Mouse (Mus musculus) CH12.LX (cell line): Measurements from ENCODE around the gene Cfi. TPM values are rescaled to one million over a fixed set of nuclear protein-coding genes. Genes with fewer than 3 reads are reported as not detected.

Experiments used
- DNase-seq: peaks from one replicate; pipeline ENCODE4 v3.0.0-alpha.2; 2013; ENCODE audit errors: extremely low read depth
- H3K27ac ChIP-seq: 2 replicates; pipeline ENCODE4 v1.5.1; 2012; ENCODE audit warnings: low read depth, mild to moderate bottlenecking, control low read depth, moderate library complexity; ENCODE audit not compliant: insufficient read depth
- H3K27me3 ChIP-seq: replicated peaks from 2 replicates; pipeline ENCODE3; 2012; ENCODE audit warnings: inconsistent platforms
- H3K36me3 ChIP-seq, 2 experiments: replicated peaks in 1 of 2; 2 replicates each; pipeline versions ENCODE3 to v1.6.1; 2012; ENCODE audit warnings: inconsistent platforms in 1 of 2, low read length in 1 of 2, mild to moderate bottlenecking in 1 of 2, mixed read lengths in 1 of 2, moderate library complexity in 1 of 2; ENCODE audit not compliant: control insufficient read depth in 1 of 2, insufficient read depth in 1 of 2
- H3K4me1 ChIP-seq, 2 experiments: 2 replicates each; pipeline ENCODE4 v1.6.1; 2012; ENCODE audit warnings: inconsistent platforms in 1 of 2, moderate library complexity in 1 of 2; ENCODE audit not compliant: insufficient read depth in 2 of 2, control insufficient read depth in 1 of 2
- H3K4me2 ChIP-seq: 2 replicates; pipeline ENCODE4 v1.6.1; 2012; ENCODE audit warnings: low read depth, mild to moderate bottlenecking, control low read depth; ENCODE audit not compliant: poor library complexity, insufficient read depth, severe bottlenecking
- H3K4me3 ChIP-seq, 3 experiments: fragments of 150-350 bp in 1 of 3; sonication (generic) in 1 of 3; replicated peaks in 1 of 3; 2 replicates each; pipeline versions ENCODE3 to v1.5.1; 2011 to 2012; ENCODE audit warnings: low read depth in 2 of 3, low read length in 2 of 3, mild to moderate bottlenecking in 2 of 3, moderate library complexity in 2 of 3, control low read depth in 1 of 3, improper control_type of control experiment in 1 of 3, inconsistent platforms in 1 of 3, mixed read lengths in 1 of 3; ENCODE audit not compliant: poor library complexity in 1 of 3
- H3K79me2 ChIP-seq: replicated peaks from 2 replicates; pipeline ENCODE4 v1.6.1; 2012; ENCODE audit warnings: mild to moderate bottlenecking, moderate library complexity; ENCODE audit not compliant: control insufficient read depth, poor library complexity, insufficient read depth, severe bottlenecking; ENCODE audit errors: extremely low read depth
- H3K9ac ChIP-seq: 2 replicates; pipeline ENCODE4 v1.6.1; 2012; ENCODE audit warnings: low read depth, mild to moderate bottlenecking, control low read depth, moderate library complexity; ENCODE audit not compliant: insufficient read depth
- H3K9me3 ChIP-seq: replicated peaks from 2 replicates; pipeline ENCODE3; 2012; ENCODE audit warnings: low read length, inconsistent platforms, mixed read lengths
- CHD2 ChIP-seq: IDR thresholded peaks from 2 replicates; pipeline ENCODE4 v1.6.1; 2011; ENCODE audit warnings: low read length, improper control_type of control experiment
- EP300 ChIP-seq: IDR thresholded peaks from 2 replicates; pipeline ENCODE4 v1.6.1; 2011; ENCODE audit warnings: low read length, improper control_type of control experiment
- JUND ChIP-seq: conservative IDR thresholded peaks from 2 replicates; pipeline ENCODE4 v1.6.1; 2011; ENCODE audit warnings: low read depth, low read length, improper control_type of control experiment
- KAT2A ChIP-seq: IDR thresholded peaks from 2 replicates; pipeline ENCODE4 v1.6.1; 2012; ENCODE audit warnings: low read length, improper control_type of control experiment, inconsistent platforms; ENCODE audit not compliant: insufficient replicate concordance
- MAFK ChIP-seq: IDR thresholded peaks from 2 replicates; pipeline ENCODE4 v1.6.1; 2011; ENCODE audit warnings: low read length, improper control_type of control experiment; ENCODE audit not compliant: insufficient replicate concordance
- MAZ ChIP-seq: IDR thresholded peaks from 2 replicates; pipeline ENCODE4 v1.6.1; 2012; ENCODE audit warnings: low read depth, mild to moderate bottlenecking, inconsistent platforms, low read length, improper control_type of control experiment, moderate library complexity
- MEF2A ChIP-seq: IDR thresholded peaks from 2 replicates; pipeline ENCODE4 v1.6.1; 2014; ENCODE audit warnings: low read depth, mild to moderate bottlenecking, inconsistent platforms, low read length, improper control_type of control experiment, borderline replicate concordance
- PAX5 ChIP-seq: IDR thresholded peaks from 2 replicates; pipeline ENCODE4 v1.6.1; 2012; ENCODE audit warnings: low read length, inconsistent platforms, mixed read lengths
- POLR2AphosphoS2 ChIP-seq: IDR thresholded peaks from 2 replicates; pipeline ENCODE4 v1.6.1; 2011; ENCODE audit warnings: low read depth, low read length, improper control_type of control experiment
- RAD21 ChIP-seq: IDR thresholded peaks from 2 replicates; pipeline ENCODE4 v1.6.1; 2011; ENCODE audit warnings: low read depth, mild to moderate bottlenecking, low read length, improper control_type of control experiment, moderate library complexity
- RCOR1 ChIP-seq: conservative IDR thresholded peaks from 2 replicates; pipeline ENCODE4 v1.6.1; 2012; ENCODE audit warnings: low read depth, mild to moderate bottlenecking, inconsistent platforms, low read length, improper control_type of control experiment
- TBP ChIP-seq: conservative IDR thresholded peaks from 2 replicates; pipeline ENCODE4 v1.6.1; 2011; ENCODE audit warnings: low read depth, low read length, improper control_type of control experiment
- TCF12 ChIP-seq: IDR thresholded peaks from 2 replicates; pipeline ENCODE4 v1.6.1; 2014; ENCODE audit warnings: low read depth, mild to moderate bottlenecking, inconsistent platforms, low read length, improper control_type of control experiment
- USF1 ChIP-seq: IDR thresholded peaks from 2 replicates; pipeline ENCODE4 v1.6.1; 2014; ENCODE audit warnings: low read depth, mild to moderate bottlenecking, inconsistent platforms, low read length, improper control_type of control experiment
- USF2 ChIP-seq: conservative IDR thresholded peaks from 2 replicates; pipeline ENCODE4 v1.6.1; 2011; ENCODE audit warnings: low read depth, low read length, improper control_type of control experiment
- ZMIZ1 ChIP-seq: IDR thresholded peaks from 2 replicates; pipeline ENCODE4 v1.6.1; 2012; ENCODE audit warnings: low read depth, mild to moderate bottlenecking, inconsistent platforms, low read length, improper control_type of control experiment
- dilution Hi-C: fragments of 300-500 bp; cut with MboI; formaldehyde crosslinking; loops from 2 replicates; pipeline ENCODE4 v1.14.3; 2020; ENCODE audit warnings: low sequenced_read_pairs; ENCODE audit not compliant: extremely low pct_unique_long_range_greater_than_20kb, extremely low pct_ligation_motif_present
- in situ Hi-C: fragments of 300-500 bp; cut with MboI; formaldehyde crosslinking; loops from 3 replicates; pipeline ENCODE4 v1.14.3; 2019; ENCODE audit warnings: low sequenced_read_pairs, low pct_ligation_motif_present, low pct_unique_long_range_greater_than_20kb, mixed read lengths
- polyA plus RNA-seq: library from polyadenylated mRNA; unstranded; fragments of >175 nt; gene quantifications from 2 replicates; pipeline ENCODE4 v1.2.1, GENCODE M21; 2012; ENCODE audit warnings: low read depth; ENCODE audit not compliant: insufficient read length
- total RNA-seq, 2 experiments: library from RNA; depleted of rRNA; stranded (reverse); fragments of 300-350 nt in 1 of 2; fragments of >200 nt in 1 of 2; gene quantifications; 2 replicates each; pipeline ENCODE4 v1.2.3; 2012 to 2014

The Cfi gene
- total and polyA plus RNA-seq, 3 experiments, result 0.04 to 0.14 TPM; not detected in 1

DNA sequence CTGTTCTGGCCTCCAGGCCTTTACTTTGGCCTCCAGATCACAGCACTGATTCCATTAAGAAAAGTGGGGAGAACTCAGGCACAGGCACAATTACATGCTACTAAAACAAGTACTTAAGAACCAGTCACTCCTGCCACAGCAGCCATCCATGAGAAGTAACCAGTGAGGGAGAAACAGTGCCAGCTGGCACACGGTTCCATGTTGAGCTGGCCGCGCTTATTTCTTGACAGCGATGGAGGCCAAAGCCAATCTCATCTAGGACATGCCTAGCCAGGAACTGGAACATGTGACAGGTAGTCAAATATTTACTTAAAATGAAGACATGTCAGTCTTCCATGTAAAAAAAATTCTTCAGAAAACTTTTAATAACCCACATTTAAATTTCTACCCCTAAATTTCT is 11.5 kb upstream of the Cfi start:
- Histone ChIP-seq H3K9ac (no peak overlapping the region), H3K9me3 (no peaks in the 10 kb centered on the region), H3K79me2 (peaks cover 25% of the 10 kb centered on the region), H3K4me2 (no peak overlapping the region), H3K4me3 (no peak overlapping the region), H3K27ac (no peak overlapping the region), H3K27me3 (no peaks in the 10 kb centered on the region), H3K4me1 (peaks cover 3 to 20% of the 10 kb centered on the region in 2 experiments), H3K36me3 (peaks cover 38 to 88% of the 10 kb centered on the region in 2 experiments)
- dilution Hi-C loops (no loop called here), in situ Hi-C loops (no loop called here)
- TF ChIP-seq ZMIZ1, result no peak
- no peak for TF ChIP-seq EP300
- no peak for TF ChIP-seq TBP
- no peak for TF ChIP-seq RCOR1
- TF ChIP-seq KAT2A, result no peak
- TF ChIP-seq JUND, result no peak
- TF ChIP-seq TCF12, result no peak
- TF ChIP-seq MEF2A, result no peak
- no peak for TF ChIP-seq MAFK
- no peak for TF ChIP-seq PAX5
- TF ChIP-seq CHD2, result no peak
- TF ChIP-seq MAZ, result no peak
- no peak for TF ChIP-seq POLR2AphosphoS2
- no peak for TF ChIP-seq USF1
- TF ChIP-seq USF2, result no peak
- no peak for TF ChIP-seq RAD21
- no peak for DNase-seq

- no peaks in the 10 kb centered on the region for H3K27me3 ChIP-seq
Observed at GRCm38 (mm10) chr3:129824891-129825290, 10.8 kb upstream of the Cfi start.

More at GRCm38 (mm10) chr3:129824891-129825290, 10.8 kb upstream of the Cfi start:
- TF ChIP-seq MAFK (0 out of 2 replicates have a peak, but pooled peaks have one; percentile 5), PAX5 (no peak)
- Histone ChIP-seq H3K27ac (no peak overlapping the region), H3K9ac (no peak overlapping the region), H3K4me2 (no peak overlapping the region), H3K4me1 (peaks cover 9 to 27% of the 10 kb centered on the region in 2 experiments), H3K4me3 (no peak overlapping the region), H3K79me2 (peaks cover 33% of the 10 kb centered on the region), H3K9me3 (no peaks in the 10 kb centered on the region), H3K36me3 (peaks cover 38 to 90% of the 10 kb centered on the region in 2 experiments)
- no peak for DNase-seq
- dilution Hi-C loops (no loop called here), in situ Hi-C loops (no loop called here)
